Mouse (Mus musculus) cerebellum, adult 8-10 months (tissue): Measurements from ENCODE around the gene Dnah9.

Source experiments
- DNase-seq: peaks from one replicate; pipeline ENCODE4 v3.0.0; 2022

Dnah9 gene

GRCm38 (mm10) chr11:66167801-66168651 lies at the start of gene Dnah9:
TSS of gene Dnah9 (minus strand) at chr11:66168551.
- peak; percentile 28 for DNase-seq

- peak; percentile 3 for DNase-seq
Measured at GRCm38 (mm10) chr11:66188627-66189287, 20.4 kb upstream of the Dnah9 start.

- no peak for DNase-seq
Measured at GRCm38 (mm10) chr11:66188146-66188545, 19.8 kb upstream of the Dnah9 start.

GRCm38 (mm10) chr11:66177781-66178180 lies 9.4 kb upstream of the Dnah9 start:
- no peak for DNase-seq

- DNase-seq, result no peak
Measured at GRCm38 (mm10) chr11:66164022-66164421, 4.3 kb downstream of the Dnah9 start.

GRCm38 (mm10) chr11:66140631-66141252 lies 27.6 kb downstream of the Dnah9 start:
- no peak for DNase-seq

- no peak for DNase-seq
Measured at GRCm38 (mm10) chr11:66134826-66135225, 33.5 kb downstream of the Dnah9 start.

GRCm38 (mm10) chr11:66126150-66126549 lies 42.2 kb downstream of the Dnah9 start:
- DNase-seq, result no peak

GRCm38 (mm10) chr11:66124496-66124895 lies 43.9 kb downstream of the Dnah9 start:
- DNase-seq, result no peak

- DNase-seq, result peak; percentile 39
Measured at GRCm38 (mm10) chr11:66122017-66122416, 46.3 kb downstream of the Dnah9 start.

GRCm38 (mm10) chr11:66083663-66084254 lies 84.6 kb downstream of the Dnah9 start:
- no peak for DNase-seq

GRCm38 (mm10) chr11:66072921-66073320 lies 95.4 kb downstream of the Dnah9 start:
- no peak for DNase-seq

- DNase-seq, result no peak
Measured at GRCm38 (mm10) chr11:66058956-66059355, 109.4 kb downstream of the Dnah9 start.

GRCm38 (mm10) chr11:66051294-66051693 lies 117.1 kb downstream of the Dnah9 start:
- DNase-seq, result no peak

GRCm38 (mm10) chr11:66049146-66049545 lies 119.2 kb downstream of the Dnah9 start:
- DNase-seq, result no peak

- no peak for DNase-seq
Measured at GRCm38 (mm10) chr11:66046594-66047193, 121.7 kb downstream of the Dnah9 start.

- no peak for DNase-seq
Measured at GRCm38 (mm10) chr11:66043635-66044034, 124.7 kb downstream of the Dnah9 start.

- no peak for DNase-seq
Measured at GRCm38 (mm10) chr11:66042531-66042930, 125.8 kb downstream of the Dnah9 start.

- no peak for DNase-seq
Measured at GRCm38 (mm10) chr11:66025728-66026127, 142.6 kb downstream of the Dnah9 start.

- DNase-seq, result no peak
Measured at GRCm38 (mm10) chr11:65975871-65976270, 192.5 kb downstream of the Dnah9 start.

GRCm38 (mm10) chr11:65930796-65931195 lies 237.6 kb downstream of the Dnah9 start:
- no peak for DNase-seq

- no peak for DNase-seq
Measured at GRCm38 (mm10) chr11:65930359-65930758, 238.0 kb downstream of the Dnah9 start.

GRCm38 (mm10) chr11:65927962-65928361 lies 240.4 kb downstream of the Dnah9 start:
- no peak for DNase-seq
